Mouse (Mus musculus): ENCODE measurements around the gene Faf1.

- TF ChIP-seq EP300 (IDR thresholded peaks at IDR 0.05) (no peak), CTCF (IDR thresholded peaks at IDR 0.05) (no peak)
Measured at GRCm38 (mm10) chr4:109986301-109986700, 309.9 kb downstream of the Faf1 start.

Data from lung, postnatal 0 days (tissue).